Mouse (Mus musculus) hindbrain, embryonic 12.5 days (tissue): Measurements from ENCODE around the gene Dkc1. TPM values are rescaled to one million over a fixed set of nuclear protein-coding genes. Genes with fewer than 3 reads are reported as not detected.
A peak's percentile ranks its signal among the peaks of the same experiment; 100 is the strongest.
"Not testable (repeated sequence)": the region's sequence is repeated elsewhere in the genome, so short reads cannot be mapped to it uniquely, and the experiment has no call there.

ENCODE experiments used
- ATAC-seq: fragments of 200-750 bp; cut with Nextera tagmentation; 2 replicates; pipeline ENCODE4 v1.8.0; 2017; ENCODE audit warnings: moderate TSS enrichment; ENCODE audit not compliant: low FRiP score
- H3K27ac ChIP-seq: fragments of 300-500 bp; sonication (generic); 2 replicates; pipeline ENCODE4 v1.5.1; 2016; ENCODE audit warnings: mild to moderate bottlenecking
- H3K27me3 ChIP-seq: fragments of 300-500 bp; sonication (generic); 2 replicates; pipeline ENCODE4 v1.6.1; 2016; ENCODE audit warnings: mild to moderate bottlenecking
- H3K36me3 ChIP-seq: fragments of 300-500 bp; sonication (generic); 2 replicates; pipeline ENCODE4 v1.6.1; 2016; ENCODE audit warnings: mild to moderate bottlenecking
- H3K4me1 ChIP-seq: fragments of 300-500 bp; sonication (generic); 2 replicates; pipeline ENCODE4 v1.6.1; 2016
- H3K4me2 ChIP-seq: fragments of 300-500 bp; sonication (generic); replicated peaks from 2 replicates; pipeline ENCODE4 v1.6.1; 2016; ENCODE audit warnings: mild to moderate bottlenecking
- H3K4me3 ChIP-seq: fragments of 300-500 bp; sonication (generic); 2 replicates; pipeline ENCODE4 v1.5.1; 2016; ENCODE audit warnings: mild to moderate bottlenecking
- H3K9ac ChIP-seq: fragments of 300-500 bp; sonication (generic); 2 replicates; pipeline ENCODE4 v1.6.1; 2016; ENCODE audit warnings: mild to moderate bottlenecking, moderate library complexity
- H3K9me3 ChIP-seq: fragments of 300-500 bp; sonication (generic); replicated peaks from 2 replicates; pipeline ENCODE4 v1.6.1; 2016; ENCODE audit warnings: mild to moderate bottlenecking
- WGBS: fragments of 180-500 bp; shearing (Covaris S2); methylation state at CpG from one replicate; pipeline ENCODE4 v1.1.7; 2016; 5-methylcytosine and 5-hydroxymethylcytosine counted together
- polyA plus RNA-seq: library from polyadenylated mRNA; unstranded; fragments of >200 nt; fragmentation: Nextera tagmentation; extraction: Ambion mirVana; gene quantifications from 2 replicates; pipeline ENCODE4 v1.2.1, GENCODE M21; 2016

The Dkc1 gene
- polyA plus RNA-seq, 1 experiment from 2014 or later, result 82.7 TPM

DNA sequence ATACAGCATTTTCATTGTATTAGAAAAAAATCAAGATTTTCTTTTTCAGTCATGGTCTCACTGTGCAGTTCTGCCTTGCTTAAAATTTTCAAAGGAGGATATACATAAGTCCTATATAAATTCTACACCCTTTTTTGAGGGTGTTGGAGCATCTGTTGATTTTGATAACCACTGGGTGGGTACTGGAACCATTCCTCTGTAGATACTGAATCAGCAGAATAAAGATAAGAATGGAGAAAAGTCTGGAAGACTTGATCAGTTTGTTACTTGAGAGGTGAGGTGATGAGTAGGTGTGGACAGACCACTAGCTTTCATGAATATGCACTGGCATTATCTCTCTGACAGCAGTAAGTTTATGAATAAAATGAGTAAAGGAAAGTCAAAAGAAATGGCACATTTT is 19.9 kb downstream of the Dkc1 start:
- Histone ChIP-seq H3K4me3 (no peak overlapping the region), H3K9ac (no peak overlapping the region), H3K9me3 (no peaks in the 10 kb centered on the region), H3K36me3 (0 out of 2 replicates have a peak, but pooled peaks cover 1% of the 10 kb centered on the region), H3K4me2 (no peak overlapping the region), H3K4me1 (no peaks in the 10 kb centered on the region), H3K27ac (no peak overlapping the region), H3K27me3 (no peaks in the 10 kb centered on the region)
- ATAC-seq, result no peak

DNA sequence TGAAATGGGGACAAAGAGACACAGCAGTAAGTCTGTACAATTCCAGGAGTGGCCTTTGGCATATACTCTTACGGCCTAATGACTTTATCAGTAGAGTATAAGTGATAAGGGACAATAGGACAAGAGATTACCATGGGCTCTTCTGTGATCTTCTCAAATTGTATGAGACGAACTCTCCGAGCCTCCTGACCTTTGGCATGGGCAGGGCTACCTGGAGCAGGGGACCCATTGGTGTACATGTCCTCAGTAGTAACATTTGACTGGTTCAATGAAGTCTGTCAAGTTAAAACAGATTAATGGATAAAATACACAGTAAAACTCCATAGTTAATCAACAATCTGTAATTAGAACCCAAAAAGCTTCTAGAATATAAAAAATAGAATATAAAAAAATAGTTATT is 30.0 kb downstream of the Dkc1 start:
- Histone ChIP-seq H3K4me3 (no peak overlapping the region), H3K36me3 (no peaks in the 10 kb centered on the region), H3K9ac (no peak overlapping the region), H3K9me3 (no peaks in the 10 kb centered on the region), H3K4me2 (no peak overlapping the region), H3K4me1 (no peaks in the 10 kb centered on the region), H3K27me3 (no peaks in the 10 kb centered on the region), H3K27ac (no peak overlapping the region)
- WGBS, result 96% methylated on average over 3 of the region's 3 CpGs
- no peak for ATAC-seq

DNA sequence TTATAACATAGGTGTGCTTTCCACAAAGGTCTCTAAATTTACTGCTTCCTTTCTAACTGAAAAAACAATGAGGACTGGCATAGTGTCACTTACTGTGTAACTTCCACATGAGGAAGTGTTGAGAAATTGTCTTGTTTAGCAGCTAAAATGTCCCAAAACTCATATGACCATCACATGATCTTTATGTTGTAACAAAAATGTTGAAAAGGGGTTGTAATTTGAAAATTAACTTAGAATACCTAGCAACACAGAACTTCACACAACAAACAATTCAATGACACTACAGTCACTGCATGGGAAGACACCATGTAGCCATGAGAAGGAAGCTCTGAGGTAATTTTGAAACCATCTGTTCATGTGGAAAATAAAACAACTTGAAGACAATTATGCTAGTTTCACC is 31.2 kb downstream of the Dkc1 start:
- H3K27me3 ChIP-seq, result no peaks in the 10 kb centered on the region
- H3K4me3 ChIP-seq, result no peak overlapping the region
- H3K4me1 ChIP-seq, result no peaks in the 10 kb centered on the region
- no peaks in the 10 kb centered on the region for H3K36me3 ChIP-seq
- no peak overlapping the region for H3K4me2 ChIP-seq
- H3K27ac ChIP-seq, result no peak overlapping the region
- H3K9me3 ChIP-seq, result no peaks in the 10 kb centered on the region
- no peak for ATAC-seq
- H3K9ac ChIP-seq, result no peak overlapping the region

- Histone ChIP-seq H3K9ac (no peak overlapping the region), H3K4me3 (no peak overlapping the region), H3K4me1 (no peaks in the 10 kb centered on the region), H3K27ac (no peak overlapping the region), H3K4me2 (no peak overlapping the region), H3K27me3 (no peaks in the 10 kb centered on the region), H3K9me3 (no peaks in the 10 kb centered on the region), H3K36me3 (no peaks in the 10 kb centered on the region)
- ATAC-seq, result no peak
Observed at GRCm38 (mm10) chrX:75128333-75128980, 32.8 kb downstream of the Dkc1 start.

DNA sequence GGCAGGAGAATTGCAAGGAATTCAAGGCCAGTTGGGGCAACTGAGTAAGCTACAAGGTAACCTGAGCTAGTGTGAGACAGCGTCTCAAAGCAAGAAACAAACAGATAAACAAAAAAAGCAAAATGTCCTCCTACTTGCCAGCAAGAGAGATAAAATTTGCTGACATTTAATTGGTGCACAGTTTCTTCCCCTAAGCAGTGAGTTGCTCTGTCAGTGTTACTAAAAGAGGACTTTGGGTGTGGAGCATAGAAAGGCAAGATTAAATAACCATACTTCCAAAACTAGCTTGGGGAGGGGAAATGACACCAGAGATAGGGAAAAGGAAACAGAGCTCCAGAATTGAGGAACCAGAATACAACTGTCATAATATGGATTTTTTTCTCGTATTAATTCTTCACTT is 33.8 kb downstream of the Dkc1 start:
- H3K4me2 ChIP-seq, result no peak overlapping the region

GRCm38 (mm10) chrX:75130467-75131160 is 35.0 kb downstream of the Dkc1 start, which contains the start of gene Mpp1:
TSS of gene Mpp1 (minus strand) at chrX:75131016.
- peak within 1 kb of the TSS; percentile 43 for H3K4me3 ChIP-seq
- H3K27me3 ChIP-seq, result no peaks in the 10 kb centered on the region
- no peaks in the 10 kb centered on the region for H3K9me3 ChIP-seq
- H3K9ac ChIP-seq, result peak within 1 kb of the TSS; percentile 51
- H3K36me3 ChIP-seq, result no peaks in the 10 kb centered on the region
- H3K4me1 ChIP-seq, result no peaks in the 10 kb centered on the region
- peak; percentile 99 for ATAC-seq
- peak within 1 kb of the TSS; percentile 51 for H3K4me2 ChIP-seq
- WGBS, result 21% methylated on average over 36 of the region's 36 CpGs
- H3K27ac ChIP-seq, result peak within 1 kb of the TSS; percentile 48; the same call in 1 of the 2 replicates

More for the DNA sequence above, 33.8 kb downstream of the Dkc1 start:
- no peaks in the 10 kb centered on the region for H3K4me1 ChIP-seq
- 65% methylated on average over 2 of the region's 2 CpGs for WGBS
- no peak overlapping the region for H3K27ac ChIP-seq
- H3K9me3 ChIP-seq, result no peaks in the 10 kb centered on the region
- no peaks in the 10 kb centered on the region for H3K36me3 ChIP-seq
- H3K4me3 ChIP-seq, result no peak overlapping the region
- no peak for ATAC-seq
- no peaks in the 10 kb centered on the region for H3K27me3 ChIP-seq
- H3K9ac ChIP-seq, result no peak overlapping the region

GRCm38 (mm10) chrX:75136938-75137337 is 41.3 kb downstream of the Dkc1 start:
- Histone ChIP-seq H3K27ac (no peak overlapping the region), H3K36me3 (no peaks in the 10 kb centered on the region), H3K4me3 (no peak overlapping the region), H3K4me2 (no peak overlapping the region), H3K9ac (no peak overlapping the region), H3K4me1 (no peaks in the 10 kb centered on the region), H3K27me3 (no peaks in the 10 kb centered on the region), H3K9me3 (no peaks in the 10 kb centered on the region)
- ATAC-seq, result no peak

DNA sequence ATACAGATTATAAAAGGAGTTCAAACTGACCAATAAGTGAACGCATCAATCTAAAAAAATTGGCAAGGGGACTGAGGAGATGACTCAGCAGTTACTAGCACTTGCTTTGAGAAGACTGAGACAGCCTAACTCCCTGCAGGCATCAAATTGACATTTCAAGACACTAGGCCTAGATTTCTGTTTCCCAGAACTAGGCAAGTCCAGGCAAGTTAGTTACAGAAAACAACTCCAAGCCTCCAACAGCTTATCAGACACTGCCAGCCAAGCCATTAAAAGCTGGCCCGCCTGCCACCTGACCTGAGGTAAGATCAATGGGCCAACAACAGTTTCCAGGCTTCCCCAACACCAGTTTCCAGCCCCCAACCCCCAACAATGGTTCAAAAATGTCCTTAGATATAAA is 42.1 kb downstream of the Dkc1 start:
- Histone ChIP-seq H3K27me3 (no peaks in the 10 kb centered on the region), H3K4me2 (no peak overlapping the region), H3K9ac (no peak overlapping the region), H3K27ac (no peak overlapping the region), H3K4me3 (no peak overlapping the region), H3K9me3 (no peaks in the 10 kb centered on the region), H3K36me3 (no peaks in the 10 kb centered on the region), H3K4me1 (no peaks in the 10 kb centered on the region)
- ATAC-seq, result no peak
- WGBS, result 84% methylated on average over 2 of the region's 2 CpGs

DNA sequence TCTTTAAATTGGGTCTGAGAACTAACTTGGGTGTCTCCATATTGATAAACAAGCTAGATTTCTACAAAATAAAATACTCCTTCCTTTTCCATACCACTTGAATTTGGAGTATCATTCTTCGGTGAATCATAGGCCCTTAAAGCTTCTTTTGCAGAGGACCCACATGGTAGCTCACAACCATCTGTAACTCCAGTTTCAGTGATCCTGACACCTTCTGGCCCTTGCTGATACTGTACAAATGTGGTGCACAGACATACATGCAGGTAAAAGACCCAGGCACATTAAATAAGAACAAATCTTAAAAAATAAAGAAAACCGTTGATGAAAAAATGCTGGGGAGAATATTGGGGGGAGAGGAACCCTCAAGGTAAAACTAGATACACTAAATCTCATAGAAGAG is 42.5 kb downstream of the Dkc1 start:
- Histone ChIP-seq H3K9me3 (no peaks in the 10 kb centered on the region), H3K4me3 (no peak overlapping the region), H3K27ac (no peak overlapping the region), H3K27me3 (no peaks in the 10 kb centered on the region), H3K9ac (no peak overlapping the region), H3K4me1 (no peaks in the 10 kb centered on the region), H3K36me3 (no peaks in the 10 kb centered on the region), H3K4me2 (no peak overlapping the region)
- no peak for ATAC-seq
- 92% methylated on average over 2 of the region's 2 CpGs for WGBS

GRCm38 (mm10) chrX:75143124-75143555 is 47.5 kb downstream of the Dkc1 start:
- peak overlapping the region; percentile 55 for H3K4me2 ChIP-seq
- H3K27ac ChIP-seq, H3K27me3 ChIP-seq, H3K36me3 ChIP-seq, H3K4me1 ChIP-seq, H3K9me3 ChIP-seq: not testable (repeated sequence)
- WGBS, result 23% methylated on average over 25 of the region's 42 CpGs
- peak overlapping the region; percentile 37 for H3K4me3 ChIP-seq
- H3K9ac ChIP-seq, result peak overlapping the region; percentile 51; the same call in 1 of the 2 replicates
- peak; percentile 43; the same call in 1 of the 2 replicates for ATAC-seq

- no peak overlapping the region for H3K27ac ChIP-seq
- no peaks in the 10 kb centered on the region for H3K4me1 ChIP-seq
- ATAC-seq, result no peak
- no peak overlapping the region for H3K4me2 ChIP-seq
- no peak overlapping the region for H3K4me3 ChIP-seq
- no peaks in the 10 kb centered on the region for H3K27me3 ChIP-seq
- no peaks in the 10 kb centered on the region for H3K9me3 ChIP-seq
- H3K36me3 ChIP-seq, result no peaks in the 10 kb centered on the region
- H3K9ac ChIP-seq, result no peak overlapping the region
- 86% methylated on average over 4 of the region's 4 CpGs for WGBS
Observed at GRCm38 (mm10) chrX:75148414-75148813, 52.8 kb downstream of the Dkc1 start.

DNA sequence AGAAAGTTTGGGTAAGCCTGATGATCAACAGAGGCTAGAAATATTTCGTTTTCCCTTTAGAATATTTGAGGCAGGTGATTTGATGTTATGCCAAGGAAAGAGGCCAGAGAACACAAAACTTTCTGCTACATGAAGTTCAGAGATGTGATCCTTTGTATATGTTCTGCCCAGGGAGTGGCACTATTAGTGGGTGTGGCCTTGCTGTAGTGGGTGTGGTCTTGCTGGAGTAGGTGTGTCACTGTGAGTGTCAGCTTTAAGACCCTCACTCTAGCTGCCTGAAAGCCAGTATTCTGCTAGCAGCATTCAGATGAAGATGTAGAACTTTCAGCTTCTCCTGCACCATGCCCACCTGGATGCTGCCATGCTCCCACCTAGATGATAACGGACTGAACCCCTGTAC is 54.6 kb downstream of the Dkc1 start:
- no peak overlapping the region for H3K9ac ChIP-seq

DNA sequence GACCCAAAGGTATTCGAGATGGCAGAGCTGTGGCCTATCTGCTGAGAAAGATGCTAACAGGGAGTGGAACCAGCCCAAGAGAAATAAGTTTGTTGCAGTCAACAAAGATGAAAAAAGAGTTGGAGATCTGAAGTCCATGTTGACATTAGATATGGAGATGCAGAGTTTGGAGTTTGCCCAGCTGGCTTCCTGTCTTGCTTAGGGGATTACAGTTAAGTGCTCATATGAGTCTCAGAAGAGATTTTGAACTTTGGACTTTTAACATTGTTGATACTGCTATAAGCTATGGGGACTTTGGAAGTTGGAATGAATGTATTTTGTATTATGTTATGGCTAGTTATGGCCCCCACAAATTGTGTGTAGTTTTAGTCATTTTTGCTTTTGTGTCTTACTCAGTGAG is 56.6 kb downstream of the Dkc1 start:
- Histone ChIP-seq H3K4me2 (no peak overlapping the region), H3K9ac (no peak overlapping the region), H3K36me3 (no peaks in the 10 kb centered on the region), H3K27ac (no peak overlapping the region), H3K4me1 (no peaks in the 10 kb centered on the region), H3K9me3 (no peaks in the 10 kb centered on the region), H3K4me3 (no peak overlapping the region), H3K27me3 (no peaks in the 10 kb centered on the region)
- 49% methylated on average over 1 of the region's 1 CpGs for WGBS
- ATAC-seq, result no peak

More for the DNA sequence above, 54.6 kb downstream of the Dkc1 start:
- Histone ChIP-seq H3K4me1 (no peaks in the 10 kb centered on the region), H3K27ac (no peak overlapping the region), H3K9me3 (no peaks in the 10 kb centered on the region), H3K4me3 (no peak overlapping the region), H3K4me2 (no peak overlapping the region), H3K36me3 (no peaks in the 10 kb centered on the region), H3K27me3 (no peaks in the 10 kb centered on the region)
- 72% methylated on average over 2 of the region's 2 CpGs for WGBS
- no peak for ATAC-seq
